Mouse (Mus musculus): ENCODE results near the gene Vmn2r43. TPM values are rescaled to one million over a fixed set of nuclear protein-coding genes. Genes with fewer than 3 reads are reported as not detected.

Vmn2r43 gene
- not detected in 2 replicates for total RNA-seq (2023)

GRCm38 (mm10) chr7:8260499-8260898 is at the start of gene Vmn2r43:
Gene Vmn2r43, minus strand, starts transcription at chr7:8260599.

GRCm38 (mm10) chr7:8200220-8200619 is 60.2 kb downstream of the Vmn2r43 start, which contains the start of gene Vmn2r42:
Gene Vmn2r42, minus strand, starts transcription at chr7:8200320.

Other genes with a start within 250 kb of the Vmn2r43 start
- not detected in 2 replicates for gene Vmn2r41, start 98.9 kb downstream of the Vmn2r43 start, total RNA-seq (2023)
- not detected in 2 replicates for gene Vmn2r42, start 60.3 kb downstream of the Vmn2r43 start, total RNA-seq (2023)
- gene Vmn2r44, start 122.7 kb upstream of the Vmn2r43 start, total RNA-seq (2023), result not detected in 2 replicates
- not detected in 2 replicates for gene Vmn2r45, start 228.5 kb upstream of the Vmn2r43 start, total RNA-seq (2023)

All from neutrophil, adult 65 days (primary cell).